Mouse (Mus musculus) olfactory bulb, adult 2 months (tissue): ENCODE measurements around the gene Cspg4.

ENCODE experiments used
- CTCF ChIP-seq: fragments of 200-500 bp; IDR thresholded peaks from 2 replicates; pipeline ENCODE4 v1.5.1; 2012; ENCODE audit warnings: low read depth, mild to moderate bottlenecking, low read length, moderate library complexity; ENCODE audit not compliant: insufficient read depth
- POLR2A ChIP-seq: fragments of 200-500 bp; IDR thresholded peaks from 2 replicates; pipeline ENCODE4 v1.6.1; 2012; ENCODE audit warnings: mild to moderate bottlenecking, low read depth, low read length, moderate library complexity; ENCODE audit not compliant: insufficient read depth

GRCm38 (mm10) chr9:56842303-56842719 lies 22.5 kb upstream of the Cspg4 start:
- no peak for TF ChIP-seq POLR2A
- no peak for TF ChIP-seq CTCF
